Mouse (Mus musculus) ES-Bruce4 (cell line): Measurements from ENCODE around the gene Cryba4.

Experiments
- CTCF ChIP-seq: IDR thresholded peaks from one replicate; pipeline ENCODE4 v1.8.1; 2011; ENCODE audit warnings: low read depth, low read length
- EP300 ChIP-seq: IDR thresholded peaks from 2 replicates; pipeline ENCODE4 v1.6.1; 2011; ENCODE audit warnings: low read depth, low read length; ENCODE audit not compliant: insufficient read depth
- POLR2A ChIP-seq: IDR thresholded peaks from one replicate; pipeline ENCODE4 v1.8.1; 2011; ENCODE audit warnings: low read length; ENCODE audit not compliant: insufficient read depth

GRCm38 (mm10) chr5:112247399-112247798 lies 4.9 kb downstream of the Cryba4 start:
- no peak for TF ChIP-seq CTCF
- TF ChIP-seq EP300: no peak
- no peak for TF ChIP-seq POLR2A
